Mouse (Mus musculus) forebrain, embryonic 13.5 days (tissue): ENCODE data around the gene Myzap. TPM values are rescaled to one million over a fixed set of nuclear protein-coding genes. Genes with fewer than 3 reads are reported as not detected.

Experiments used
- ATAC-seq: fragments of 200-750 bp; cut with Nextera tagmentation; 2 replicates; pipeline ENCODE4 v1.8.0; 2017
- H3K27ac ChIP-seq: fragments of 300-500 bp; sonication (generic); 2 replicates; pipeline ENCODE4 v1.5.1; 2015; ENCODE audit warnings: inconsistent platforms, mild to moderate bottlenecking, moderate library complexity
- H3K27me3 ChIP-seq: fragments of 300-500 bp; sonication (generic); 2 replicates; pipeline ENCODE4 v1.6.1; 2015; ENCODE audit warnings: mild to moderate bottlenecking, inconsistent platforms
- H3K36me3 ChIP-seq: fragments of 300-500 bp; sonication (generic); 2 replicates; pipeline ENCODE4 v1.6.1; 2015; ENCODE audit warnings: mild to moderate bottlenecking, inconsistent platforms; ENCODE audit not compliant: poor library complexity, severe bottlenecking
- H3K4me1 ChIP-seq: fragments of 300-500 bp; sonication (generic); 2 replicates; pipeline ENCODE4 v1.6.1; 2015; ENCODE audit warnings: inconsistent platforms
- H3K4me2 ChIP-seq: fragments of 300-500 bp; sonication (generic); 2 replicates; pipeline ENCODE4 v1.6.1; 2015; ENCODE audit warnings: inconsistent platforms, mild to moderate bottlenecking, moderate library complexity
- H3K4me3 ChIP-seq: fragments of 300-500 bp; sonication (generic); 2 replicates; pipeline ENCODE4 v1.5.1; 2015; ENCODE audit warnings: mild to moderate bottlenecking, inconsistent platforms
- H3K9ac ChIP-seq: fragments of 300-500 bp; sonication (generic); 2 replicates; pipeline ENCODE4 v1.6.1; 2015; ENCODE audit warnings: mild to moderate bottlenecking, inconsistent platforms
- H3K9me3 ChIP-seq: fragments of 300-500 bp; sonication (generic); replicated peaks from 2 replicates; pipeline ENCODE4 v1.6.1; 2016; ENCODE audit warnings: inconsistent platforms
- WGBS: fragments of 180-500 bp; shearing (Covaris S2); methylation state at CpG from one replicate; pipeline ENCODE4 v1.1.7; 2015; 5-methylcytosine and 5-hydroxymethylcytosine counted together
- polyA plus RNA-seq: library from polyadenylated mRNA; unstranded; fragments of >200 nt; fragmentation: Nextera tagmentation; extraction: Ambion mirVana; gene quantifications from 2 replicates; pipeline ENCODE4 v1.2.1, GENCODE M21; 2015

Gene Myzap
- polyA plus RNA-seq, 1 experiment from 2014 or later, result 2.4 TPM

DNA sequence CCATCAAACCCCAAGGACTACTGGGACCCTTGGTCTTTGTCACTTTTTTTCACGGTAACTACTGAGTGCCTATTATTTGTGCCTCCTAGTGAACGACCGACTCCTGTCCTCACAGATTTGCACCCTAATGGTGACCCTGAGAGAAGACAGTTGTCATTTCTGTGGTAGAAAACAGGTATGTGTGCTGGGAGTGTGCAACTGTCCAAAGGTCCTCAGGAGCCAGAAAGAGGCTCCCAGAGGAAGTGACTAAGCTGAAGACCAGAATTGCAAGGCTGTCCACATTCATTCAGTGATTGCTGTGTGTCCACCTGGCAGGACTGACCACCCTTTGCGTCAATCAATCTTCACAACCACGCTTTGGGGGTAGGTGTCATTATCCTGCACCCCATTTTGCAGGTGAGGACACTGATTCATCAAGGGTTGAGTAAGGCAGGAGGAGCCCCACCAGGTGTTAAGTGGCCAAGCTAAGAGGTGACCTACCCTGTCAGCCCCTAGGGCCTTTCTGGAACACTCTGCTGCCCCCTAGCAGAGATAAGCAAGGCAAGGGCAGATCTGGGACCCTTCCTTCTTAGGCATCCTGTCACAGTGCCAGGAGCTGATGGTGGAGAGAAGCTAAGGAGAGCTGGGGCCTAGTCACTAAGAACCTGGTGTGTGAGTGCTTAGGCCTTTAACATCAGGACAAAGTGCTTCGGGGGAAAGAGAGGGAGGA is 571 bp upstream of the Myzap start:
- peaks cover 10% of the 10 kb centered on the region for H3K4me1 ChIP-seq
- H3K27ac ChIP-seq, result no peak overlapping the region
- no peaks in the 10 kb centered on the region for H3K9me3 ChIP-seq
- WGBS, result 40% methylated on average over 6 of the region's 6 CpGs
- H3K4me2 ChIP-seq, result peak overlapping the region; percentile 90
- H3K36me3 ChIP-seq, result no peaks in the 10 kb centered on the region
- peak overlapping the region; percentile 55 for H3K4me3 ChIP-seq
- no peak for ATAC-seq
- H3K27me3 ChIP-seq, result peaks cover 16% of the 10 kb centered on the region; the same call in 1 of the 2 replicates
- H3K9ac ChIP-seq, result no peak overlapping the region

DNA sequence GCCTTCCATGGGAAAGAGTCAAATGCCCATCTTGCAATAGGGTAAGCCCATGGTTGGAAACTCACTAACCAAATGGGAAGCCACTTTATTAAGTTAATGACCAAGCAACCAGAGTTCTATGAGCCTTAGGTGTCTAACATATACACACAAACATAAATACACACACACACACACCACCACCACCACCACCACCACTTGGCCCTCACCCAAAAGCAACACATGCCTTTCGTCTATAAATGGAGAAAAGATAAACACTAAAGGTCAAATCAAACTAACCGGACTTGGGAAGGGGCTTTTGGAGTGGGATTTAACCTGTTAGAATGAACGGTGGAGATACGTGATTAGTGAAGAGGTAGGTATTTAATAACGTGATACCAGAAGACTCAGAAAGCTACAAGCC is 1.1 kb downstream of the Myzap start:
- ATAC-seq, result no peak
- H3K4me2 ChIP-seq, result no peak overlapping the region
- H3K9me3 ChIP-seq, result no peaks in the 10 kb centered on the region
- peaks cover 16% of the 10 kb centered on the region; the same call in 1 of the 2 replicates for H3K27me3 ChIP-seq
- peaks cover 10% of the 10 kb centered on the region for H3K4me1 ChIP-seq
- no peaks in the 10 kb centered on the region for H3K36me3 ChIP-seq
- no peak overlapping the region for H3K27ac ChIP-seq
- no peak overlapping the region for H3K4me3 ChIP-seq
- 74% methylated on average over 5 of the region's 5 CpGs for WGBS
- no peak overlapping the region for H3K9ac ChIP-seq

DNA sequence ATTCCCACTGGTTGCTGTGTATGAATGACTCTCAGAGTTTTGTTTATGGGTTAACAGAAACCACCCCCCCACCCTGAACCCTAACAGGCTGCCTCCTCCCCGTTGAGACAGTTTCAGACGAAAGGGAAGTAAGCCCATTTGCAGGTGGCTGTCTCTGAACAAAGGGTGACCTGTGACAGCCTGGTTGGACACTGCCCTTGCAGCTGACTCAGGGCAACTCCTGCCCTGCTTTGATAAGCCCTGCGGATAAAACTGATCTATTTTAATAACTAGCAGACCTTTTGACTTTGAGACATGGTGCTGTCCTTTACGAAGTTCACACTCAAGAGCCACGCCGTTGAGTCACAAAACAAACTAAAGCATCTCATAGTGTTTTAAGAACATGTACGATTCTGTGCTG is 2.4 kb downstream of the Myzap start:
- Histone ChIP-seq H3K4me2 (no peak overlapping the region), H3K27ac (no peak overlapping the region), H3K4me3 (no peak overlapping the region), H3K27me3 (peaks cover 16% of the 10 kb centered on the region; the same call in 1 of the 2 replicates), H3K9me3 (no peaks in the 10 kb centered on the region; the same call in 1 of the 2 replicates), H3K36me3 (no peaks in the 10 kb centered on the region), H3K4me1 (peaks cover 10% of the 10 kb centered on the region), H3K9ac (no peak overlapping the region)
- ATAC-seq, result no peak
- 77% methylated on average over 7 of the region's 7 CpGs for WGBS

DNA sequence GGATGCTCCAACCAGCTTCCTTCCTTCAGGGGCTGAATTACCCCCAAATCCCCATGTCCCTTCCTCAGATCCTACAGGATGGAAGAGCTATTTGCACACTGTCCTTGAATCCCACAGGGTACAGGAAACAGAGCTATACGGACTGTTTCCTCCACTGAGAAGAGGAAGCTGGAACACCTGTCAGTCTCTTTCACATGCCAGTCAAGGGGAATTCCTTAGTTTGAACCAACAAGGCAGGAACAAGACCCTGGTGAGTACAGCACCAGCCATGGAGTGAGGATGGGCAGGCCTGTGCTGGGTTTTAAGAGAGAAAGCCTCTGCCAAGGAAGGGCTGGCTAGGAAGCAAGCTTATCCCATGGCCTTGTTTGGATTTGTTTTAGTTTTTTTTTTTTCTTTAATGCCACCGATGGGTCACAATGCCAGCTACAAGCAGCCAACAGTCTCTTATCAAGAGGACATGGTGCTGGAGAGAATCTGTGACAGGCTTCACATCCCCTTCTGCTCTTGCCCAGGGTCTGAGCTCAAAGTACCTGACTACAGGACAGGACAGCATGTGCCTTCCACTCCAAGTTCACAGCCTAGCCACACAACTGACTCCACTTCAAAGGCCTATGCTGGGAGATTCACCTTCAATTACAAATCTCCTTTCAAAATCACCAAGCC is 3.1 kb downstream of the Myzap start:
- no peak for ATAC-seq
- no peak overlapping the region for H3K9ac ChIP-seq
- H3K36me3 ChIP-seq, result no peaks in the 10 kb centered on the region
- no peaks in the 10 kb centered on the region; the same call in 1 of the 2 replicates for H3K9me3 ChIP-seq
- 79% methylated on average over 2 of the region's 2 CpGs for WGBS
- peaks cover 16% of the 10 kb centered on the region; the same call in 1 of the 2 replicates for H3K27me3 ChIP-seq
- no peak overlapping the region for H3K4me3 ChIP-seq
- H3K27ac ChIP-seq, result no peak overlapping the region
- H3K4me2 ChIP-seq, result no peak overlapping the region
- H3K4me1 ChIP-seq, result peaks cover 10% of the 10 kb centered on the region

DNA sequence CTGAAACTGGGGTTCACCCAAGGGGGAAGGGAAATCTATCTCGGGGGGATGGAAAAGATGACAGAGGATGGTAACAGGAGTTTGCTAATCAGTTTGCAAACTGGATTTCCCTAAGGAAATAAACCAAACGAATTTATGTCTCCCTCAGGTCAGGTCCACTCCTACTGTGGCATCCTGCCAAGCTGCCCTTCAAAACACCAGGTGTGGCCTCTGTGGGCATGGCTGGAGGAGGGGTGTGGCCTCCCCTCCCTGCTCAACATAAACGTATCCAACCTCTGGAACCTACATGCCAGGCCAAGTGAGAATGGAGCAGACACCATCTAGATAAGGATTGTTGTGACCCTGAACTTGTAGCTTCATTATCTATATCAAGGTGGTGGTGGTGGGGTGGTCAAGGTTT is 5.8 kb downstream of the Myzap start:
- H3K9ac ChIP-seq, result no peak overlapping the region
- H3K27me3 ChIP-seq, result peaks cover 9% of the 10 kb centered on the region; the same call in 1 of the 2 replicates
- no peak overlapping the region for H3K4me2 ChIP-seq
- no peaks in the 10 kb centered on the region for H3K36me3 ChIP-seq
- H3K27ac ChIP-seq, result no peak overlapping the region
- H3K4me1 ChIP-seq, result no peaks in the 10 kb centered on the region
- 60% methylated on average over 3 of the region's 3 CpGs for WGBS
- ATAC-seq, result no peak
- H3K9me3 ChIP-seq, result no peaks in the 10 kb centered on the region; the same call in 1 of the 2 replicates
- no peak overlapping the region for H3K4me3 ChIP-seq

DNA sequence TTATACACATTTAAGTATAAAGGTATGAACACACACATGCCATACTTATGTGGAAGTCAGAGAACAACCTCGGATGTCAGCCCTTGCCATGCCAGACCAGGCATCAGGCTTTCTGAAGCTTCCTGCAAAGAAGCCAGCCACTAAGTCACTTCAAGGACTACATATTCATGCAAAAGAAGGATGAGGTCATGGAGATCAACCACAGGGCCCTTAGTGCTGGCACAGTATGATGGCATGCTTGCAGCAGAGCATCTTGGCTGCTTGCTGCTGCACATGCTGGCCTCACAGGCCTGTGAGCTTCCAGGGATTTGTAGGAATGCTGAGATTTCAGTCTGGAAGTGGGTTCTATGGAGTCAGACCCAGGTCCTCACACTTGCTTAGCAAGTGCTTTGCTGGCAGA is 9.4 kb downstream of the Myzap start:
- 83% methylated on average over 1 of the region's 1 CpGs for WGBS
- H3K4me3 ChIP-seq, result no peak overlapping the region
- no peak overlapping the region for H3K9ac ChIP-seq
- no peaks in the 10 kb centered on the region for H3K27me3 ChIP-seq
- no peak overlapping the region for H3K27ac ChIP-seq
- no peaks in the 10 kb centered on the region for H3K36me3 ChIP-seq
- no peak overlapping the region for H3K4me2 ChIP-seq
- H3K9me3 ChIP-seq, result no peaks in the 10 kb centered on the region; the same call in 1 of the 2 replicates
- ATAC-seq, result no peak
- no peaks in the 10 kb centered on the region for H3K4me1 ChIP-seq

DNA sequence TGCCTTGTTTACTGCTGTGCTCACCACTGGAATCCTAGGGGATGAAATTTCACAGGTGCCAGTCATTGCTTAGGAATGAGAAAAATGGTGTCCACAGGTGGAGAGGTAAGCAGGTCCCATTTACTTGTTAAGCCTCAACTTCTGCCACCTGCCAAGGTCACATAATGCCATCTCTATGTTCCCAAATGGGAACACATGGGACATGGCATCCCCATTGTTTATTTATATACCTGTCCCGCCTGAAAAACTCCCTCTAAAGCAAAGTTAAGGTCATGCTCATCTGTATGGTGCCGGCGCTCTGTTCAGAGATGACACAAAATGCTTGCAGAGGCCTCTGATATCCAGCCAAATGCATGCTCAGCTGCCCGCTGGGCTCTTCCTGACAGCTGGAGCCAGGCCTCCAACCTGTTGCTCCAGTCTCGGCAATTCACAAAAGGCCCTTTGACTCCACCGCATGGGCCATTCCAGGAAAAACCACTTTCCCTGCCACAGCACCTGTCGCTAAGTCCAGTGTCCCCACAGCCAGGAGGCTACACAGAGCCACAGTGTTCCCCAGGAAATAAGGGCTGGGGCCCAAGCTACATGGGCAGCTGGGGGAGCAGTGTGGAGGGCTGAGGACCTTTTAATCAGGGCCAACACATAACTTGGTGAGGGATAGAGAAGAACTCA is 13.1 kb downstream of the Myzap start:
- Histone ChIP-seq H3K9ac (no peak overlapping the region), H3K36me3 (no peaks in the 10 kb centered on the region), H3K4me2 (no peak overlapping the region), H3K4me1 (no peaks in the 10 kb centered on the region), H3K4me3 (no peak overlapping the region), H3K27ac (no peak overlapping the region), H3K9me3 (no peaks in the 10 kb centered on the region), H3K27me3 (no peaks in the 10 kb centered on the region)
- no peak for ATAC-seq
- WGBS, result 72% methylated on average over 7 of the region's 7 CpGs

DNA sequence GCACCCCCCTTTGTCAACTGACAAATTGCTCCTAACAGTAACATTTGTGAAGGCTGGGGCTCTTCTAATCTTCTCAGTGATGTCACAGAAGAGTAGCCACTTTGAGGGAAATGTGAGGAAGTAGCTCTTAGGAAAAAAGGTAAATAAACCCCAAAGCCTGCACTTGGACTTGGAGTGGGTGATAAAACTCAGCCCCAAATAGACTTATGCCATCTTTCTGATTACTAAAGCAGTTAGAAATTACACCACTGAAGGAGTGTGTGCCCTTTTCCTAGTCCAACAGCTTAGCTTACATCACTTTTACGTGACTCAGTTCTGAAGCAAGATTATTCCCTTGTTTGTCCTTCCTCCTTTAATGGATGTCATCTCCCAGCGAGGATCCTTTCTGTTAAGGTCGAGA is 17.7 kb downstream of the Myzap start:
- H3K4me3 ChIP-seq, result no peak overlapping the region
- no peak overlapping the region for H3K27ac ChIP-seq
- no peaks in the 10 kb centered on the region for H3K27me3 ChIP-seq
- no peaks in the 10 kb centered on the region for H3K36me3 ChIP-seq
- ATAC-seq, result no peak
- no peaks in the 10 kb centered on the region for H3K9me3 ChIP-seq
- no peak overlapping the region for H3K4me2 ChIP-seq
- H3K9ac ChIP-seq, result no peak overlapping the region
- WGBS, result 89% methylated on average over 3 of the region's 3 CpGs
- no peaks in the 10 kb centered on the region for H3K4me1 ChIP-seq

DNA sequence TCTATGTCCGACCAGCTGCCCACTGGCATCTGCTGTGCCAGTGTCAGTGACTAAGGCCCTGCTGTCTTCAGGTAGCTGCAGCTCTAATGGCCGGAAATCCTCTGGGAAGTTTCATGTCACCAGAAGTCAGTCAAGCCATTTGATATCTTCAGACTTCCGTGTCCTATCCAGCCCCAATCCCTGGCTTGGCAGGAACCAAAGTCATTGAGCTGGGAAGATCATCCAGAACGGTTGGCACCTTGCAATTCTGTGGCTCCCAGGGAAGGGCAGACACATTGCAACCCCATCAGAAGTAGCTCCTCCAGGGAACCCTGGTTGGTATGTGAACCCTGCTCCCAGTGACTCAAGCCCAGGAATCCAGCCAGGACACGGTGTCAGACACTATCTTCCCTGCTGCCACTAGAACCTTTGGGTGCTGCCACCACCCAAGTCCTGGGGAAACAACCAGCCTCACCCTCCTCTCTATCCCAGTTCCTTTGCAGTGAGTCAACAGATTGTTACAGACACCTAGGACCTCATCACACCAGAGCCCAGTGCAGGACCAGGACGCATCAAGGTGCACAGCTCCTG is 18.3 kb downstream of the Myzap start:
- Histone ChIP-seq H3K27me3 (no peaks in the 10 kb centered on the region), H3K4me1 (no peaks in the 10 kb centered on the region), H3K4me2 (no peak overlapping the region), H3K27ac (no peak overlapping the region), H3K36me3 (no peaks in the 10 kb centered on the region), H3K4me3 (no peak overlapping the region), H3K9me3 (no peaks in the 10 kb centered on the region), H3K9ac (no peak overlapping the region)
- 87% methylated on average over 6 of the region's 6 CpGs for WGBS
- no peak for ATAC-seq

DNA sequence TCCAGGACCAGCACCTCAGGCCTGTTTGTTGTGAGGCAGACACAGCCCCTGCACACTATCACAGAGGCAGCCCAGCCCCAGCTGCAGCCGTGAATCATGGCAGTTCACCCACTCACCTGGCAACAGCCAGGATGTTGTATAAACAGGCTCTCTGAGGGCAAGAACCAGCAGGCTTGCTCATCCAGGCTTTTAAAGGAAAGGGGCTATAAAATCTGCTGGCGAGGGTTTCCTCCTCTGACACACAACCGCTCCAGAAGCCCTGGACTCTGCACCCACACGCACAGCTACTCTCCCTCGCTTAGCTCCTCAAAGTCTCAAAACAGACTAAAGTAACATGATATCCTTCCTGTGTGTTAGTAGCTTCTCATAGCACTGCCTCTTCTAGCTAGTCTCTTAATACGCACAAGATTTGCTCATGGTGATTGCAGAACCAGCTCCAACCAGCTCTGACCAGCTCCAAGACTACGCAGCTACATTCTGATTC is 21.0 kb downstream of the Myzap start:
- Histone ChIP-seq H3K4me1 (no peaks in the 10 kb centered on the region; the same call in 1 of the 2 replicates), H3K9me3 (no peaks in the 10 kb centered on the region), H3K4me3 (no peak overlapping the region), H3K36me3 (no peaks in the 10 kb centered on the region), H3K27ac (no peak overlapping the region), H3K9ac (no peak overlapping the region), H3K4me2 (no peak overlapping the region), H3K27me3 (no peaks in the 10 kb centered on the region)
- 85% methylated on average over 7 of the region's 7 CpGs for WGBS
- ATAC-seq, result no peak

DNA sequence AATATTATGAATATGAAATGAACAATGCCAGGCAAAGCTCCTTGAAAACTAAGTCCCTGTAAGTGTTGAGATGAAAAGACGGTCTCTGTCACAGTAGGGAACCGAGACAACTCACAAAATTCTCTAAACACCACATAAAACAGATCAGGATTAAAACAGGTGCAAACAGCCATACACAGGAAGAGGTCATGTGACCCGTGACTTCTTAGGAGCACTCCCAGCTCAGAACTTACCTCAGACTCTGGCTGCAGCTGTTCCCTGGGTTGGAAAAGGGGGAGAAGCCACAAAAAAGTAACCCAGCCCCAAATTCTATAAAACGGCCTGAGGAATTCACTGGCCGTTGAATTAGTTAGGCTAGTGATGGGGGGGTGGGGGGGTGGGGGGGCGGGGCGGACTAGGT is 22.0 kb downstream of the Myzap start:
- H3K4me1 ChIP-seq, result no peaks in the 10 kb centered on the region; the same call in 1 of the 2 replicates
- no peaks in the 10 kb centered on the region for H3K36me3 ChIP-seq
- no peak overlapping the region for H3K4me2 ChIP-seq
- ATAC-seq, result no peak
- H3K9me3 ChIP-seq, result no peaks in the 10 kb centered on the region
- 80% methylated on average over 7 of the region's 7 CpGs for WGBS
- H3K27me3 ChIP-seq, result no peaks in the 10 kb centered on the region
- H3K4me3 ChIP-seq, result no peak overlapping the region
- H3K9ac ChIP-seq, result no peak overlapping the region
- H3K27ac ChIP-seq, result no peak overlapping the region
